Mouse (Mus musculus): ENCODE data around the gene Golga1.

The Golga1 gene

GRCm38 (mm10) chr2:39004372-39004771, 61.0 kb downstream of the Golga1 start:
- Histone ChIP-seq H3K4me3 (replicated peaks; ENCODE audit: low read length) (peak overlapping the region; percentile 98), H3K36me3 (ENCODE audit: insufficient read depth, low read length) (peaks cover 52% of the 10 kb centered on the region), H3K4me1 (replicated peaks; ENCODE audit: low read depth, low read length) (peaks cover 63% of the 10 kb centered on the region), H3K27me3 (ENCODE audit: insufficient read depth, low read length) (no peaks in the 10 kb centered on the region), H3K9me3 (ENCODE audit: low read length) (no peaks in the 10 kb centered on the region)
- TF ChIP-seq POU5F1 (IDR thresholded peaks at IDR 0.05; ENCODE audit: borderline replicate concordance, low read length) (no peak), CTCF (conservative IDR thresholded peaks at IDR 0.05; ENCODE audit: low read length) (no peak), NANOG (IDR thresholded peaks at IDR 0.05; ENCODE audit: borderline replicate concordance, low read length) (no peak)

GRCm38 (mm10) chr2:39003512-39003911, 61.8 kb downstream of the Golga1 start:
- no peak for TF ChIP-seq CTCF (conservative IDR thresholded peaks at IDR 0.05; ENCODE audit: low read length)
- no peak for TF ChIP-seq NANOG (IDR thresholded peaks at IDR 0.05; ENCODE audit: borderline replicate concordance, low read length)
- no peak for TF ChIP-seq POU5F1 (IDR thresholded peaks at IDR 0.05; ENCODE audit: borderline replicate concordance, low read length)
- no peaks in the 10 kb centered on the region for H3K9me3 ChIP-seq (ENCODE audit: low read length)
- H3K27me3 ChIP-seq (ENCODE audit: insufficient read depth, low read length): no peaks in the 10 kb centered on the region
- peaks cover 63% of the 10 kb centered on the region for H3K4me1 ChIP-seq (replicated peaks; ENCODE audit: low read depth, low read length)
- H3K36me3 ChIP-seq (ENCODE audit: insufficient read depth, low read length): peaks cover 53% of the 10 kb centered on the region
- H3K4me3 ChIP-seq (replicated peaks; ENCODE audit: low read length): peak overlapping the region; percentile 98

DNA sequence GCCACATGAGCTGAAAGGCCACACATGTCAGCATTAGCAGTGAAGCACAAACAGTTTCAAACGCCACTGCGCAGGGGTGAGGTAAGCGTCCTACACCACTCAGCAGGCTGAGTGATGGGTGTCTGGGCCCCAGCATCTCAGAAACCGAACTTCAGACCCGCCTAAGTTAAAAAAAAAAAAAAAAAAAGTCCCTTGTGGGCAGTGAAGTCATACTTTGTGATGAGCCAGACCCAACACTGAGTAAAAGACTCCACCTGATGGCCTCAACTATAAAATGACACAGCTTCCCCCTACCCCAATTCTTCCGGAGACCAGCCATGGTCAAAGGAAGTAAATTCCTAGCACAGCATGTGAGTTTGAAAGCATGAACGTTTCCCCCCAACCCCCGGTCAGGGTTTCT, 62.2 kb downstream of the Golga1 start:
- peaks cover 53% of the 10 kb centered on the region for H3K36me3 ChIP-seq (ENCODE audit: insufficient read depth, low read length)
- no peak for TF ChIP-seq NANOG (IDR thresholded peaks at IDR 0.05; ENCODE audit: borderline replicate concordance, low read length)
- TF ChIP-seq POU5F1 (IDR thresholded peaks at IDR 0.05; ENCODE audit: borderline replicate concordance, low read length): no peak
- no peak for TF ChIP-seq CTCF (conservative IDR thresholded peaks at IDR 0.05; ENCODE audit: low read length)
- H3K4me3 ChIP-seq (replicated peaks; ENCODE audit: low read length): peak overlapping the region; percentile 98
- H3K9me3 ChIP-seq (ENCODE audit: low read length): no peaks in the 10 kb centered on the region
- H3K27me3 ChIP-seq (ENCODE audit: insufficient read depth, low read length): no peaks in the 10 kb centered on the region
- peaks cover 67% of the 10 kb centered on the region for H3K4me1 ChIP-seq (replicated peaks; ENCODE audit: low read depth, low read length)

GRCm38 (mm10) chr2:39001866-39002265, 63.5 kb downstream of the Golga1 start:
- Histone ChIP-seq H3K36me3 (ENCODE audit: insufficient read depth, low read length) (peaks cover 53% of the 10 kb centered on the region), H3K9me3 (ENCODE audit: low read length) (no peaks in the 10 kb centered on the region)
- TF ChIP-seq POU5F1 (IDR thresholded peaks at IDR 0.05; ENCODE audit: borderline replicate concordance, low read length): no peak
- TF ChIP-seq CTCF (conservative IDR thresholded peaks at IDR 0.05; ENCODE audit: low read length): no peak
- TF ChIP-seq NANOG (IDR thresholded peaks at IDR 0.05; ENCODE audit: borderline replicate concordance, low read length): no peak

DNA sequence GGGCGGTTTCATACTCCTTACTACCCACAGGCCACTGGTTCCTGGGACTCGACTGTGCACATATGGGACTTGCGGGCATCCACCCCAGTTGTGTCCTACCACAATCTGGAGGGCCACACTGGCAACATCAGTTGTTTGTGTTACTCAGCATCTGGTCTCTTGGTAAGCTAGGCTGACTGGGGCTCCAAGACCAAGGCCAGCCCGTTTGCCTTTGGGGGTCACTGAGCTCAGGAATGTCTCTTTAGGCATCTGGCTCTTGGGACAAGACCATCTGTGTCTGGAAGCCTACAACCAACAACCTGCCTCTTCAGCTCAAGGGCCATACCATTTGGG, 64.8 kb downstream of the Golga1 start:
- H3K4me3 ChIP-seq (replicated peaks; ENCODE audit: low read length): peak overlapping the region; percentile 98; the same call in 1 of the 2 replicates
- H3K36me3 ChIP-seq (ENCODE audit: insufficient read depth, low read length): peaks cover 53% of the 10 kb centered on the region
- peaks cover 17% of the 10 kb centered on the region; the same call in 1 of the 2 replicates for H3K27me3 ChIP-seq (ENCODE audit: insufficient read depth, low read length)
- peaks cover 62% of the 10 kb centered on the region for H3K4me1 ChIP-seq (replicated peaks; ENCODE audit: low read depth, low read length)
- TF ChIP-seq NANOG (IDR thresholded peaks at IDR 0.05; ENCODE audit: borderline replicate concordance, low read length) (no peak), POU5F1 (IDR thresholded peaks at IDR 0.05; ENCODE audit: borderline replicate concordance, low read length) (no peak), CTCF (conservative IDR thresholded peaks at IDR 0.05; ENCODE audit: low read length) (no peak)
- H3K9me3 ChIP-seq (ENCODE audit: low read length): no peaks in the 10 kb centered on the region

More at GRCm38 (mm10) chr2:39001866-39002265, 63.5 kb downstream of the Golga1 start:
- Histone ChIP-seq H3K27me3 (ENCODE audit: insufficient read depth, low read length) (peaks cover 8% of the 10 kb centered on the region; the same call in 1 of the 2 replicates), H3K4me1 (replicated peaks; ENCODE audit: low read depth, low read length) (peaks cover 72% of the 10 kb centered on the region), H3K4me3 (replicated peaks; ENCODE audit: low read length) (peak overlapping the region; percentile 98)

- peak overlapping the region; percentile 98; the same call in 1 of the 2 replicates for H3K4me3 ChIP-seq (replicated peaks; ENCODE audit: low read length)
- TF ChIP-seq POU5F1 (IDR thresholded peaks at IDR 0.05; ENCODE audit: borderline replicate concordance, low read length) (no peak), CTCF (conservative IDR thresholded peaks at IDR 0.05; ENCODE audit: low read length) (no peak), NANOG (IDR thresholded peaks at IDR 0.05; ENCODE audit: borderline replicate concordance, low read length) (no peak)
- H3K4me1 ChIP-seq (replicated peaks; ENCODE audit: low read depth, low read length): peaks cover 62% of the 10 kb centered on the region
- peaks cover 53% of the 10 kb centered on the region for H3K36me3 ChIP-seq (ENCODE audit: insufficient read depth, low read length)
- peaks cover 17% of the 10 kb centered on the region; the same call in 1 of the 2 replicates for H3K27me3 ChIP-seq (ENCODE audit: insufficient read depth, low read length)
- H3K9me3 ChIP-seq (ENCODE audit: low read length): no peaks in the 10 kb centered on the region
These were observed 65.3 kb downstream of the Golga1 start for GRCm38 (mm10) chr2:38999910-39000586.

- Histone ChIP-seq H3K4me1 (replicated peaks; ENCODE audit: low read depth, low read length) (peaks cover 62% of the 10 kb centered on the region), H3K36me3 (ENCODE audit: insufficient read depth, low read length) (peaks cover 51% of the 10 kb centered on the region), H3K4me3 (replicated peaks; ENCODE audit: low read length) (no peak overlapping the region), H3K27me3 (ENCODE audit: insufficient read depth, low read length) (peaks cover 17% of the 10 kb centered on the region; the same call in 1 of the 2 replicates), H3K9me3 (ENCODE audit: low read length) (no peaks in the 10 kb centered on the region)
- TF ChIP-seq CTCF (conservative IDR thresholded peaks at IDR 0.05; ENCODE audit: low read length): no peak
- no peak for TF ChIP-seq POU5F1 (IDR thresholded peaks at IDR 0.05; ENCODE audit: borderline replicate concordance, low read length)
- TF ChIP-seq NANOG (IDR thresholded peaks at IDR 0.05; ENCODE audit: borderline replicate concordance, low read length): no peak
These were observed 66.0 kb downstream of the Golga1 start for GRCm38 (mm10) chr2:38999381-38999780.

DNA sequence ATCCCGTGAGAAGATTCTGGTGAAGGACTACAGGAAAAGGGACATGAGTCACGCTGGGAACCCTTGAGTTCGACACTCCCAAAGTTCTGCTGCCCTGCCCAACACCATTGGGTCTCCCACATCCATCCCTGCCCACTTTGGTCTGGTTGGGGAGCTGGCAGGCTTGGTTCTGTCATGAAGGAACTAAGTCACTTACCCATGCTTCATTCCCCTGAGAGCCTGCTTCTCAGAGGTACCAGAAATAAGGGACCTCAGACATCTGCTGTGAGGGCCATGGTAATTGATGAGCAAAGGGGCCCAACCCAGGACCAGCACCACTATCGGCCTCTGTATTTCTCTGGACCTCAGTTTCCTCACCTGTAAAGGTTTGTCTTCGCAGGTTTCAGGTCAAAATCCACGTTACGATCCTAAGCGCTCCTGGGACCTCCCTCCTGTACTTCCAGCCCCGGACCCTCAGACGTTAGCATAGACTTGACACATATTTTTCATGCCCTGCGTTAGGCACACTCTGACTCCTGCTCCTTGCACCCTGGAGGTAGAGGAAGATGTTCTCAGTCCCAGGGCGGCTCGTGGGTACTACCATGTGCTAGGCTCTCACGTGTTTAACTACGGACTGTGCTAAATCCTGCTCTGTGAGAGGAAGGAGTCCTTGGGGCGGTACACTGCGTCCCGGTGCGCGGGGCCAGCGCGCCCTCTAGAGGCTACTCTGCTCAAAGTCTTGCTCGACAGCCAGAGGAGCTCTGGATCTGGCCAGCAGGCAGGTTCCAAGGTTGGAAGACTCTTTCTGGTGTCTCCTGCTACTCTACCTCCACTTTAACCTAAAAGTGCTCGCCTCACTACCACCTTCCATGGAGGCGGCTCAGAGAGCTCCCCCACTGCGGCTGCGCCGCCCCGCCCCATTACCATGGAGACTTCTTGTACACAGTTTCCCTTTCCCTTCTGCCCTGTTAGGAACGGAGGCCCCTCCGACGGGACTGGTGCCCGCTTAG, 67.7 kb downstream of the Golga1 start, which contains the start of gene Wdr38:
Gene Wdr38 (plus strand): TSS at position 91 of the 989 bp plus-strand sequence.
- peaks cover 57% of the 10 kb centered on the region for H3K4me1 ChIP-seq (replicated peaks; ENCODE audit: low read depth, low read length)
- H3K4me3 ChIP-seq (replicated peaks; ENCODE audit: low read length): peak within 1 kb of the TSS; percentile 71
- no peaks in the 10 kb centered on the region for H3K9me3 ChIP-seq (ENCODE audit: low read length)
- TF ChIP-seq NANOG (IDR thresholded peaks at IDR 0.05; ENCODE audit: borderline replicate concordance, low read length): no peak
- no peak for TF ChIP-seq POU5F1 (IDR thresholded peaks at IDR 0.05; ENCODE audit: borderline replicate concordance, low read length)
- peak; percentile 75 for TF ChIP-seq CTCF (conservative IDR thresholded peaks at IDR 0.05; ENCODE audit: low read length)
- peaks cover 34% of the 10 kb centered on the region for H3K36me3 ChIP-seq (ENCODE audit: insufficient read depth, low read length)
- H3K27me3 ChIP-seq (ENCODE audit: insufficient read depth, low read length): peaks cover 17% of the 10 kb centered on the region; the same call in 1 of the 2 replicates
